Mouse (Mus musculus): ENCODE measurements around the gene Ddx27.

Gene Ddx27

DNA sequence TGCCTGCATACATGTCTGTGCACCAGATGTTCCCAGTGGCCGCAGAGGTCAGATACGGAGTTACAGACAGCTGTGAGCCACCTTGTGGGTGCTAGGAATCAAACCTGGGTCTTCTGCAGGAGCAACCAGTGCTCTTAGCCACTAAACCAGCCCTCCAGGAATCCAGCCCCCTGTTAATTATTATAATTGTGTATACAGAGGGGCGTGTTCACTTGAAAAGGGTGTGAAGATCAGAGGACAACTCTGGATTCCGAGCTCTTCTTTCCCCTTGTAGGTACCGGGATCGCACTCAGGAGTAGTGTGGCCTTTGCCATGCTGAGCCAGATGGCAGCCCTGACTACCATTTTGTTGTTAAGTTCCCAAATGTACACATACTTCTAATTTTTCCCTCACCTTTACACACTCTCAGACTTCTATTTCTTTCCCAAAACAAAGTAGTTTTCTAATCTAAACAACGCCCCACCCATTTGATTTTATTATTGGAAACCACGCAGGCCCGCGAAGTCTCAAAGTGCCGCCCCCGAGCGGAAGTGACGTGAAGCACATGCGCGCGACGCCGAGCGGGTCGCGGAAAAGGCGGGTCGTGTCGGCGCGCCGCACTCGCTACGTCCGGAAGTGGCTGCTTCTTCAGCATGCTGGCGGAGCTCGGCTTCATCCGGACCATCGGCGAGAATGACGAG lies at the start of gene Ddx27:
Ddx27 (plus strand) TSS at position 492 of the 680 bp plus-strand sequence.
- in situ Hi-C loops (cut with MboI, MseI) = no loop called here

DNA sequence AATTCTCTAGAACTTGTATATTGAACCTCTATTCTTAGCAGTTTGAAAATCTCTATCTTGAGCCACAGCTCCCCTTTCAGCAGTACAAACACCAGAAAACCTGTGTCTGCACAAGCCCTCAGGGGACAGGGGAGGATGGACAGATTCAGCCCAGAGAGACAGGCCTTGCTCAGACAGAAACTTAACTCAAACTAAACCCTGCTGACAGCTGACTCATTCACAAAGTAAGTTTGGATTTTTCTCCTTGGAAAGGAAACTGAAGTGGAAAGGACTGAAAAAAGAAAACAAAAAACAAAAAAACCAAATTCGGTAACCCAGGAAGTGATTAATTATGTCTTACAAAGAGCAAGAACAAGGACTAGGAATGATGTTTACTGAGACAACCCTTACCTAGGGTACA lies 41.8 kb upstream of the Ddx27 start:
- in situ Hi-C loops (cut with MboI, MseI) = no loop called here

DNA sequence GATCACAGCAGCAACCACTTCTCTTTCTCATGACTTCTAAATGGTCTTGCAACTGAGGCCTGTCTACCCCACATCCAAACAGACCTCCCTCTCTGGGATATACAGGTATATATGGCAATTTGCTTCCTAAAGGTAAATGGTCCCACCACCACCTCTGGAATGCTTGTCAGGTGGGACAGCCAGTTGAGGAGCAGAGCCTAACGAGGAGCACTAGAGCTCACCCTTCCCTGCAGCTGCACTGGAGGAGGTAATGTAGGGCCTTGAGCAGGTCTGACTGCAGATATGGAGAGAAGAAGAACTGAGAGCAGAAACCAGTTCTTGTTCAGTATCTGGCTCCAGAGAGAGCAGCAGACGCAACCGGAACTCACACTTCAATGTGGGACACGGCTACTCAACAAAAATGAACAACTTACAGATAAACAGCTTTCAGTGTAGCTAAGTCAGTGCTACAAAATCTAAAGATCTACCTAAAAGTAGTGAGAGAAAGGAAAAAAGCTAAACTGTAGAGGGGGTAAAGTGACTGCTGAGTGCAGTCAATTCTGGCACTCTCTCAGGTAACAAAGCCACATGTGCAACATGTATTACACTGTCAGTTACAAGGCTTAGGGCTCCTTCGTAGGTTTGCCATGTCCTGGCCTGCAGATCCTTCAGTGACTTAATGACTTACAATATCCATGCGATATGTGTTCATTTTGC lies 40.7 kb upstream of the Ddx27 start:
- in situ Hi-C loops (cut with MboI, MseI) = no loop called here

DNA sequence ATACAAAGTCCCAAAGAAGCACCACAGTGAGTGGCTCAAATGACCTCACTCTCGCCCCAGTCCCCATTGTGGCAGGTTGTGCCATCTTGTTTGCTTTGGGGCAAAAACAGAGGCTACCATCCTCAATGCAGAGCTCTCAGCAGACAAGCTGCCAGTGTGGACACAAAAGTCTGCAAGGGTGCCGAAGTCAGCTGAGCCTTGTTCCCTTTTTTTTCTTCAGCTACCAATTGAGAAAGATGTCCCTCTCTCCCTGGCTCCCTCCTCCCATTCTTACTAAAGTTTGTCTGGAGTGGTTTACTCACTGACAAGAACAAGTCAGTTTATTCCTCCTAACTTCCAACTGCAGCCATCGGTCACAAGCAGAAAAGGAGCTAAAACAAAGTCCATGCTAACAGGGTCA lies 38.6 kb upstream of the Ddx27 start:
- in situ Hi-C loops (cut with MboI, MseI) = loop anchor here in 1 of 2 experiments (25.0 kb wide), 1 partner anchor 961 kb away; the partner anchor contains the start of gene Ptpn1

DNA sequence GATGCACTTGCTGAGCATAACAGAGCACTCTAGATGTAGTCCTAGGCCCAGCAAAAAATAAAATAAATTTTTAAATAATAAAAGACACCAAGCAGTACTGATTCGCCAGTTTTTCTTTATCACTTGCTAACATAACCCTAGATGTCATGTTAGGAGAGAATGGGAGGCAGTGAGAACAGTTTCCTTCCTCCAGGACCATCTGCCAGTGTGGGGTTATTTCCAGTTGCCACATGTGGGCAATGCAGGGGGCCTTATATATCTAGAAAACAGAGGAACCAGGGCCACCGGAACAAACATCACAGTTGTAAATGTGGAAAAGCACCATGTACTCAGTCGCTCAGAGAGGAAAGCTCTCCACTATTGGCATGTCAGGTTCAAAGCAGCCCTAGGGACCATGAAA lies 37.5 kb upstream of the Ddx27 start:
- in situ Hi-C loops (cut with MboI, MseI) = loop anchor here in 1 of 2 experiments (25.0 kb wide), 1 partner anchor 960 kb away; the partner anchor contains the start of gene Ptpn1

DNA sequence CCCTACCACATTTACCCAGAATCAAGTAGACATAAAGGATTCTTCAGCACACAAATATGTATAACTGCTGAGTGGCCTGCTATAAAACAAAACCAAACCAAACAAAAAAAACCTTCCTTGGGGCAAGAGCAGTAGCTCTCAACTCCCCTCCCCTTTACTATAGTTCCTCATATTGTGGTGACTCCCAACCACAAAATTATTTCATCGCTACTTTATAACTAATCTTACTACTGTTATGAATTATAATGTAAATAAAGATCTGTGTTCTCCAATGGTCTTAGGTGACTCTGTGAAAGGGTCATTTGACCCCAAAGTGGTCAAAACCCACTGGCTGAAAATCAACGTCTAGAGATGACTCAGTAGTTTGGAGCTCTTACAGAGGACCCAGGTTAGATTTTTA lies 34.8 kb upstream of the Ddx27 start:
- in situ Hi-C loops (cut with MboI, MseI) = loop anchor here in 1 of 2 experiments (25.0 kb wide), 1 partner anchor 957 kb away; the partner anchor contains the start of gene Ptpn1

DNA sequence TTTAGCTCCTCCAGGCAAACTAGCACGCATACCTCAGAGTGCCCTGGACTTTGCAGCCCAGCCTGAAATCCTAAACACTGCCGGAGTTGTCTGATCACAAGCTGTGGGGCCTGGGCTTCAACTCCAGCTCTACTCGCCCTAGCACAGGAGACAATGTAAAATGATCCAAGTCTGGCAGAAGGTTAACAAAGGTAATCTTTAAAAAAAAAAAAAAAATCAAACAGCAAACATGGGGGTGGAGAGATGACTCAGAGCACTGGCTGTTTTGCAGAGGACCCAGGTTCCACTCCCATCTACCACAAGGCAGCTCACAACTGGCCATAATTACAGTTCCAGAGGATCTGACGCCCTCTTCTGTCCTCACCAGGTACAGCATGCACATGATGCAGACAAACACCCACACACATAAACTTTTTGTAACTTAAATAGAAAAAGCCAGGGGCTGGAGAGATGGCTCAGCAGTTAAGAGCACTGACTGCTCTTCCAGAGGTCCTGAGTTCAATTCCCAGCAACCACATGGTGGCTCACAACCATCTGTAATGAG lies 31.6 kb upstream of the Ddx27 start:
- in situ Hi-C loops (cut with MboI, MseI) = loop anchor here in 1 of 2 experiments (25.0 kb wide), 1 partner anchor 954 kb away; the partner anchor contains the start of gene Ptpn1

DNA sequence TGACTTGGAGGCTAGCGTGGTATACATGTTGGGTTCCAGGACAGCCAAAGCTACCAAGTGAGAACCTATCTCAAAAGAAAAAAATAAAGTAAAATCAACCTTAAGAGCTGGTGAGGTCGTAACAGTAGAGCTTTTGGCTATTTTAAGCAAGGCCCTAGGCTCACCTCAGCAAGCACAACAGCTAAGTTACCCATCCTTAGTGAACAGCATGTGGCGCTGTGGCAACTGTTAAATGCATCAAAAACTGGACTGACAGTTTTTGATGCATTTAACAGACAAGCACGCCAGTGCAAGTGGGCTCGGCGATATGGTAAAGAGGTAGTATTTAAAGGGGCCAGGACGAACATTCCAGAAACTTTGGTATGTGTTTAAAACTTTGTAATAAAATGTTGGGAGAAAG lies 24.1 kb upstream of the Ddx27 start:
- in situ Hi-C loops (cut with MboI, MseI) = loop anchor here in 1 of 2 experiments (25.0 kb wide), 1 partner anchor 946 kb away; the partner anchor contains the start of gene Ptpn1

DNA sequence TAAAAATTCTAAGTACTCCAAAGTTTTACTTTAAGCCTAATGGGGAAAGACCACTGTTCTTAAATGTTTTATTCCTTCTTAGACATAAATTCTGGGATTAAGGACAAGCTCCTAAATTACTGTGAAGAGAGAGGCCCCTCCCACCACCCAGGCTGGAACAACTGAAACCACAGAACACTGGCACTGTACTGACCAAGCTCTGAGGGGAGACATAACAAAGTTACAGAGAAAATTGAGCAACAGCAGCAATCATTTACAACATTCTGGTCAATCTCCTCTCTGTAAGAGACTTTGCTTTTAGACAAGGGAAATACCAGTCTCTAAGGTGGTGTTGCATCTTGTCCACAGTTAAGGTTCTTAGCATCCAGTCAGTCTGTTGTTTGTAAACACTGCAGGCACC lies 23.0 kb upstream of the Ddx27 start:
- in situ Hi-C loops (cut with MboI, MseI) = loop anchor here in 1 of 2 experiments (25.0 kb wide), 1 partner anchor 945 kb away; the partner anchor contains the start of gene Ptpn1

DNA sequence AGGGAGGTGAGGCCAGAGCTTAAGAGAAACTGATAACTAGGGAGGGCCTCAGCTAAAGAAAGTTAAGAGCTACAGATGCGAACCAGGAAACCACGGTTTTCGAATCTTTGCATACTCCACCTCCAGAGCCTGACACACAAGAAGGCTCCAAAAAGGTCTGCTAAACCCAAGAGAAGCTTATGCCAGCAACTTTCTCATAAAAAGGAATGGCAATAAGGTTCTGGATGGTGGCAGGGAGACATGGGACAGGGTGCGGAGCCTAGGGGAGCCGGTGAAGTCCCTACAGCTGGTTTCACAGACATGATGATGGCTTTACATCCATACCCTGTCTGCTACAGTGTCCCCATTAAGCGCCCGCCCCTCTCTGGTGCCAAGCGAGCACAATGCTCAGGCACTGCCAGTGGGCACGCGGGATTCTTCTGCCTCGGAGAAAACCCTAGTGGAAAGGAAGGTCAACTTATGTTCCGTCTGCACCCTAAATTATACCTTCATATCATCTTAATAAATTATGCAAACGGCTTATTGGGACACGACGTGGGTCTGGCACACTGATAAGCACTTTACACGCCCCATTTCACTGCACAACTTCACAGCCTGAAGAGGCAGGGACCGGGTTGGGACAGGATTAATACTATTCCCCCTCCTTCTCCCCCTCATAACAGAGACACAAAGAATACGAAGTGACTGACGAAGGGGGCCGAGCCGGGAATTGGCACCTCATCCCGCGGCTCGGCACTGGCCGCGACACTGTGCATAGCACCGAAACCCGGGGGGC lies 19.8 kb upstream of the Ddx27 start:
- in situ Hi-C loops (cut with MboI, MseI) = loop anchor here in 1 of 2 experiments (25.0 kb wide), 1 partner anchor 942 kb away; the partner anchor contains the start of gene Ptpn1

DNA sequence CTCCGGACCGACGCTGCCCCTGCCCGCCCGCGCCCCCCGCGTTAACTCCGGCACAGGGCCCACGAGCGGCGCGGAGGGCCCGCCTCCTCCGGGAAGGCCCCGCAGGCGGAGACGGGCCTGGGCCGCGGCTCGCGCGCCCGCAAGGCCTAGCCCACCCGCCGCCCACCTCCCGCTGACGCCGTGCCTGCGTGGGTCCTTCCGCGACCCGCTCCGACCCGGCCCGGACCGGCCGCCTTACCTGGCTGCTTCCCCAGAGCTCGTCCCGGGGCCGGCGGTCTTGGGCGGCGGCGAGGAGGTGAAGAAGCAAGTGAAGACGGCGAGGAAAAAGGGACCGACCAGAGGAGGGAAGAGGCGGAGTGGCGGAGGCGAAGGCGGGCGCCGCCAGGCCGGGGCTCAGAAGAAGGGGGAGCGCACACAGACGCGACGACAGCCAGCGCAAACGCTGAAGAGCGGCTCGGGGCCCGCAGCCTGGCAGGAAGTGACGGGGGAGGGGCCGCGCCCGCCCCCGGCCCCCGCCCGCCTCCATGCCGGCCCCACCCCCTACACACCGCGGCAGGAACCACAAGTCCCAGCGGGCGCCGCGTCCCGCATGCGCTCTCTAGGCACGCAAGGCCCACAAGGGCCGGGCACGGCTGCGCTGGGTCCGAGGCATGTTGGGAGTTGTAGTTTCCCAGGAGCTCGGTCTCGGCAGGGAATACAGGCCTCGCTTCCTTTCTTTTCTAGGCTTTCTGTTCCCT lies 19.0 kb upstream of the Ddx27 start, which contains the start of gene Stau1:
Stau1 (minus strand) TSS at position 504 of the 737 bp plus-strand sequence.
- in situ Hi-C loops (cut with MboI, MseI) = loop anchor here in 1 of 2 experiments (25.0 kb wide), 1 partner anchor 941 kb away; the partner anchor contains the start of gene Ptpn1

DNA sequence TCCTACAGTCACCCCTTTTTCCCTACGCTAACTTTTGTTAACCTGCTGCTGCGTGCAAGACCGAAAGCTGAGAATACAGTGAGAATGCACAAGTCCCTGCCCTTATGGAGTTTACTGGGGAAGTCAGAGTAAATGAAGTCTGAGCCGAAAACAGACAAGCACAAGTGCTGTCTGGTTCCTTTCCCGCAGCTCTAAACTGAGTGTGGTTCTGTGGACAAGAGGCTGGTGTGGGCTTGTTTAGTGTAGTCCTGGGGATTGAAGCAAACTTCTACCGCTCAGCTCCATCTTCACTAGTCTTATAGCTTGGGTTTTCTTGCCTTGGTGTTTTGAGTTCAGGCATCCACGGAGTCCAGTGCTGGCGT lies 18.5 kb upstream of the Ddx27 start:
- in situ Hi-C loops (cut with MboI, MseI) = loop anchor here in 1 of 2 experiments (25.0 kb wide), 1 partner anchor 941 kb away; the partner anchor contains the start of gene Ptpn1

DNA sequence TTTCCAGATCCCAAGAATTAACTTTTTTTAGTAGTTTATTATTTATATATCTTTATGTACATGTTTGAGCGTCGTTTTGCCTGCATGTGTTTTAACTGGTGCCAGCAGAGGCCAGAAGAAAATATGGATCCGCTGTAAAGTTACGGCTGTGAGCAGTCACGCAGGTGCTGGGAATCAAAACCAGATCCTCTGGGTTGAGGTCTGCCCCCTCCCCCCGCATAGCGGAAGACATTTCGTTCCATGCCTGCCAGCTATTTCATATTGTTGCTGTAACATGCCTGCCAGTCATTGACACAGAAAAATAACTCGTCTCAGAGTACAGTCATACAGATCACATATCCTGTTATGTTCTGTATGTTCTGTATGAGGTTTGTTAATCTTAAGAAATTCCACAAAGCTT lies 13.5 kb upstream of the Ddx27 start:
- in situ Hi-C loops (cut with MboI, MseI) = loop anchor here in 1 of 2 experiments (5.0 kb wide), 1 partner anchor 44 kb away; no protein-coding TSS in a partner anchor

DNA sequence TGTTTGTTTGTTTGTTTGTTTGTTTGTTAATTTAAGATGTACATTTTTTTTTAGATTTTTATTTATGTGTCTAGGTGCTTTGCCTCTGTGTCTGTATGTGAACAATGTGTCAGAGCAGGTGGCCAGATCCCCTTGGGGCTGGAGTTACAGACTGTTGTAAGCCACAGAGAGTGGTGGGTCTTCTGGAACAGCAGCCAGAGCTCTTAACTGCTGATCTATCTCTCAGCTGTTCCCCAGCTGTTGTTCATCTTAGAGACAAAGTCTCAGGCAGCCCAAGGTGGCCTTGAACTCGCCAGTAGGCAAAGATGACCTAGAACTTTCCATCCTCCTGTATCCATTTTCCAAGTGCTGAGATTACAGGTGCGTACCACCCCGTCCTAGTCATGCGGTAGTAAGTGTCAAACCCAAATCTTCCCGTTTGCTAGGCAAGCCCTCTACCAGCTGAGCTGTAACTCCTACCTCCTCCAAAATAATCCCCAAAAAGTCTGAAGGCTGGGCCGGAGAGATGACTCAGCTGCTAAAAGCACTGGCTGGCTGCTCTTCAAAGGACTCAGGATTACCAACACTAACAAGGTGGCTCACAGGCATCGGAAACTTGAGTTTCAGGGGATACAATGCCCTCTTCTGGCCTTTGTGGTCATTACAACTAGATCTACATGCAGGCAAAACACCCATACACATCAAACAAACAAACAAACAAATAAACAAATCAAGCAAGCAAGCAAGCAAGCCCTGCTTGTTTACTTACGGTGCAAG lies 10.7 kb upstream of the Ddx27 start:
- in situ Hi-C loops (cut with MboI, MseI) = loop anchor here in 1 of 2 experiments (5.0 kb wide), 1 partner anchor 47 kb away; no protein-coding TSS in a partner anchor

DNA sequence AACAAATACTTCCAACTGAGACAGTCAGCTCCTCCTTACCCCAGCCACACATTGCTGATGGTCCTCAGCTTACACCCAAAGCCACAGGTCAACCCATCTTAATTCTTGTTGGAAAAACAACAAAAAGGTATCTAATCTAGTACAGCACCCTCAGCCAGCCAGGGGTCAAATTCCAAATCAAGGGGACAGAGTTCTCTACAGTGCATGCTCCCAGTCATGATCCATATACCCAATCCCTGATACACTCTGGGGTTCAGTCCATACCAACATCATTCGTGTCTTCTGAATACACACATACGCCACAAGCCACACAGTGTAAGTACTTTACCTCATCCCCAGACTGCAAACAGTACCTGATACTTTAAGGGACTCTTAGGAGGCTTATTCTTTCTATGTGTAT lies 8.6 kb upstream of the Ddx27 start:
- in situ Hi-C loops (cut with MboI, MseI) = loop anchor here in 1 of 2 experiments (5.0 kb wide), 1 partner anchor 49 kb away; no protein-coding TSS in a partner anchor

DNA sequence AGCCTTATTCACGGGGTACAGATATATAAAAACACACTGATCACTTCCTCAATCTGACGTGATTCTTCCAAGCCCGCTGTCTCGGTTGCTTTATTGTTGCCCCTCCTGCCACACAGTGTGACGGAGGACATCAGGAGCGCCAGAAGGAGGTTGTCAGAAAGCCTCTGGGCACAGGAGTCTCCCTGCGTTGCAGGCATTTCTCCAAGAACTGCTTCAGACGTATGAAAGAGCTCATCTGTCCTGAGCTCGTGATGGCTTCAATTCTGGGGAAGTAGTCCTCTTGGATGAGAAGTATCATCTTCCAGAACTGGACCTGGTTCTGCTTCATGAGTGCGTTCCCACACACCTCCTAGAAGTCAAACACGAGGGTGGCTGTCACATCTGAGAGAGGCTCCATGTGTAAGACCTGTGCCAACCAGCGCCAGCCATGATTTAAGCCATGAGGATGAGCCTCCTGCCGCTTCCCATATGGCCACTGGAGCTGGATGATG lies 7.9 kb upstream of the Ddx27 start:
- in situ Hi-C loops (cut with MboI, MseI) = loop anchor here in 1 of 2 experiments (5.0 kb wide), 1 partner anchor 50 kb away; no protein-coding TSS in a partner anchor

DNA sequence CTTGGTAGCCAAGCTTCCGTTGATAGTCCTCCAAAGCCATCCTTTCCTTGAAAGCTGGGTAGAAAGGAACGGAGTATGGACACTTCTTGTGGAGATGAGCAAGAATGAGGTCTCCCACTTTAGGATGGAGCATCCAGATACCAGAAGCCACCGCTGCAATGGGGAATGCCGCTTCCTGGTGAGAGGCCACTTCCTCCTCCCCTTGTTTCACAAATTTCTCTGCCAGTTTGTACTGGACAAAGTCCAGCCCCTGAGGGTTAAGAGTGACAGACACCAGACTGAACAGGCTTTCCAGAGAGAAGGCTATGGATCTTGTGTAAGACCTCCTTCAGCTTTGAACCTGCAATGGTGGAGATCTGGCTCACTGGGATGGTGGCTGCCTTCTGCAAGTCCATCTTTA lies 7.4 kb upstream of the Ddx27 start:
- in situ Hi-C loops (cut with MboI, MseI) = loop anchor here in 1 of 2 experiments (5.0 kb wide), 1 partner anchor 50 kb away; no protein-coding TSS in a partner anchor

DNA sequence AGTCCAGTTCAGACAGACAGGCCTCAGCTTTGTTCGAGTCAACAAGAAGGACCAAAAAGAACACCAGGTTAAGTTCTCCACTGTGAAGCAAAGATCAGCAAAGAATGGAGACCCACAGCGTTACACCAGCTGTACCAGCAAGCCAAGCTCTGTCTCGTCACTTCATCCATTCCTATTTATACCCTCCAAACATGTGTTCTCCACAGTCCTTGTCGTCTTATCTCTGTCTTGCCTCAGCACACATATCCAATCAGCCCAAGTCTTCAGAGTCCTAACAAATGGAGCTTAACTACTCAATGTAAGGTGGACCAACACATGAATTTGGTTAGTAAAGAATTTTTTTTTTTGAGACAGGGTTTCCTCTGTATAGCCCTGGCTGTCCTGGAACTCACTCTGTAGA lies 5.5 kb upstream of the Ddx27 start:
- in situ Hi-C loops (cut with MboI, MseI) = loop anchor here in 1 of 2 experiments (5.0 kb wide), 1 partner anchor 52 kb away; no protein-coding TSS in a partner anchor

DNA sequence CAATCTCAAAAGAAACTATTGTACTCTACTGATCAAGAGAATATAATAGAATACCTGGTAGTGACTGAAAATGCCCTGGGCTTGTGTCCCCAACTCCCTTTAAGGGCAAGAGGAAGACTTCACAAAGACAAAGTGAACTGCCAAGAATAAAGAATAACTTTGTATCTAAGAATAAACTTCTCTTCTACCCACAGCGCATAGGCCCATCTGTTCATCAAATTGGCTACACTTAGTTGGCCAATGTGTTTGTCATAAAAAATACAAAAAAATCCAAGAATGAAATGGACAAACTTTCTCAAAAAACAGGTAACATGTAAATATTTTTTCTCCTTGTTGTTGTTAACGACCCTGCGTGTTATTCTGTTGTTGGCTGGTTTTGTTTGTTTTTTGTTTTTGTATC lies 4.4 kb upstream of the Ddx27 start:
- in situ Hi-C loops (cut with MboI, MseI) = no loop called here

All from T-helper 17 cell (primary cell).